Mouse (Mus musculus) heart, adult 2 months (tissue): ENCODE data around the gene Sulf2.

Source experiments
- CTCF ChIP-seq: fragments of 200-600 bp; IDR thresholded peaks from 2 replicates; pipeline ENCODE4 v1.8.1; 2022; ENCODE audit warnings: antibody characterized with exemption, mild to moderate bottlenecking, moderate library complexity
- EP300 ChIP-seq: fragments of 200-500 bp; IDR thresholded peaks from 2 replicates; pipeline ENCODE4 v1.6.1; 2011; ENCODE audit warnings: low read depth, low read length, control low read depth; ENCODE audit not compliant: insufficient read depth
- POLR2A ChIP-seq: fragments of 200-500 bp; IDR thresholded peaks from 2 replicates; pipeline ENCODE4 v1.6.1; 2011; ENCODE audit warnings: mild to moderate bottlenecking, low read depth, low read length, control low read depth; ENCODE audit not compliant: insufficient read depth

- no peak for TF ChIP-seq CTCF
- no peak for TF ChIP-seq POLR2A
- TF ChIP-seq EP300 = no peak
Observed at GRCm38 (mm10) chr2:166039681-166040080, 115.8 kb downstream of the Sulf2 start.
